Mouse (Mus musculus) limb, embryonic 13.5 days (tissue): Measurements from ENCODE around the gene Camk2n2. TPM values are rescaled to one million over a fixed set of nuclear protein-coding genes. Genes with fewer than 3 reads are reported as not detected.
"Not testable (repeated sequence)": the region's sequence is repeated elsewhere in the genome, so short reads cannot be mapped to it uniquely, and the experiment has no call there.

Experiments
- ATAC-seq: fragments of 200-750 bp; cut with Nextera tagmentation; 2 replicates; pipeline ENCODE4 v1.8.0; 2017; ENCODE audit warnings: low read depth, moderate number of reproducible peaks, moderate TSS enrichment; ENCODE audit not compliant: low FRiP score
- H3K27ac ChIP-seq: fragments of 300-500 bp; sonication (generic); 2 replicates; pipeline ENCODE4 v1.5.1; 2015; ENCODE audit warnings: inconsistent platforms, mild to moderate bottlenecking, moderate library complexity
- H3K27me3 ChIP-seq: fragments of 300-500 bp; sonication (generic); 2 replicates; pipeline ENCODE4 v1.6.1; 2015; ENCODE audit warnings: mild to moderate bottlenecking, inconsistent platforms
- H3K36me3 ChIP-seq: fragments of 300-500 bp; sonication (generic); 2 replicates; pipeline ENCODE4 v1.6.1; 2015; ENCODE audit warnings: inconsistent platforms, mild to moderate bottlenecking, moderate library complexity
- H3K4me1 ChIP-seq: fragments of 300-500 bp; sonication (generic); 2 replicates; pipeline ENCODE4 v1.6.1; 2015; ENCODE audit warnings: inconsistent platforms
- H3K4me2 ChIP-seq: fragments of 300-500 bp; sonication (generic); replicated peaks from 2 replicates; pipeline ENCODE4 v1.6.1; 2015; ENCODE audit warnings: inconsistent platforms, mild to moderate bottlenecking, moderate library complexity
- H3K4me3 ChIP-seq: fragments of 300-500 bp; sonication (generic); 2 replicates; pipeline ENCODE4 v1.5.1; 2015; ENCODE audit warnings: moderate library complexity, mild to moderate bottlenecking, inconsistent platforms
- H3K9ac ChIP-seq: fragments of 300-500 bp; sonication (generic); 2 replicates; pipeline ENCODE4 v1.6.1; 2015; ENCODE audit warnings: mild to moderate bottlenecking, inconsistent platforms
- H3K9me3 ChIP-seq: fragments of 300-500 bp; sonication (generic); 2 replicates; pipeline ENCODE4 v1.6.1; 2016; ENCODE audit warnings: inconsistent platforms
- WGBS: fragments of 180-500 bp; shearing (Covaris S2); methylation state at CpG from one replicate; pipeline ENCODE4 v1.1.7; 2015; 5-methylcytosine and 5-hydroxymethylcytosine counted together
- polyA plus RNA-seq: library from polyadenylated mRNA; unstranded; fragments of >200 nt; fragmentation: Nextera tagmentation; extraction: Ambion mirVana; gene quantifications from 2 replicates; pipeline ENCODE4 v1.2.1, GENCODE M21; 2015

Camk2n2 gene
- 0.92 and 1.2 TPM in 2 replicates for polyA plus RNA-seq

- no peak within 1 kb of the TSS for H3K27ac ChIP-seq
- ATAC-seq: peak; percentile 53
- H3K9ac ChIP-seq: peak within 1 kb of the TSS; percentile 75
- peaks cover 12% of the 10 kb centered on the region for H3K36me3 ChIP-seq
- peaks cover 32% of the 10 kb centered on the region for H3K4me1 ChIP-seq
- under 1% methylated on average over 66 of the region's 92 CpGs for WGBS
- H3K27me3 ChIP-seq: peaks cover 49% of the 10 kb centered on the region
- no peaks in the 10 kb centered on the region for H3K9me3 ChIP-seq
- H3K4me3 ChIP-seq: peak within 1 kb of the TSS; percentile 71
- peak within 1 kb of the TSS; percentile 99 for H3K4me2 ChIP-seq
Measured at GRCm38 (mm10) chr16:20621191-20621990, at the start of gene Camk2n2. TSS of gene Camk2n2 (minus strand) at chr16:20621287.

- no peak for ATAC-seq
- Histone ChIP-seq H3K27ac (no peak overlapping the region), H3K36me3 (peaks cover 11% of the 10 kb centered on the region), H3K4me1 (peaks cover 23% of the 10 kb centered on the region), H3K4me3 (no peak overlapping the region), H3K27me3 (no peaks in the 10 kb centered on the region), H3K9me3 (no peaks in the 10 kb centered on the region), H3K9ac (no peak overlapping the region), H3K4me2 (no peak overlapping the region)
- 88% methylated on average over 3 of the region's 3 CpGs for WGBS
Measured at GRCm38 (mm10) chr16:20670291-20670690, 49.2 kb upstream of the Camk2n2 start.

GRCm38 (mm10) chr16:20668013-20668412 lies 46.9 kb upstream of the Camk2n2 start, which contains the start of gene Eif4g1:
TSS of gene Eif4g1 (plus strand) at chr16:20668313.
- peaks cover 18% of the 10 kb centered on the region for H3K36me3 ChIP-seq
- not testable (repeated sequence) for H3K4me3 ChIP-seq, H3K9ac ChIP-seq, ATAC-seq, H3K27ac ChIP-seq, H3K4me2 ChIP-seq, H3K4me1 ChIP-seq, H3K27me3 ChIP-seq, H3K9me3 ChIP-seq
- 96% methylated on average over 4 of the region's 6 CpGs for WGBS

- no peak for ATAC-seq
- H3K9me3 ChIP-seq: no peaks in the 10 kb centered on the region
- H3K27me3 ChIP-seq: no peaks in the 10 kb centered on the region
- no peak overlapping the region for H3K4me2 ChIP-seq
- no peak overlapping the region for H3K9ac ChIP-seq
- peaks cover 5% of the 10 kb centered on the region for H3K4me1 ChIP-seq
- 92% methylated on average over 4 of the region's 4 CpGs for WGBS
- H3K27ac ChIP-seq: no peak overlapping the region
- no peak overlapping the region for H3K4me3 ChIP-seq
- H3K36me3 ChIP-seq: peaks cover 90% of the 10 kb centered on the region
Measured at GRCm38 (mm10) chr16:20657661-20658060, 36.6 kb upstream of the Camk2n2 start.

- peaks cover 16% of the 10 kb centered on the region for H3K4me1 ChIP-seq
- 53% methylated on average over 2 of the region's 2 CpGs for WGBS
- ATAC-seq: no peak
- peaks cover 47% of the 10 kb centered on the region for H3K36me3 ChIP-seq
- no peaks in the 10 kb centered on the region for H3K27me3 ChIP-seq
- no peak overlapping the region for H3K9ac ChIP-seq
- H3K27ac ChIP-seq: no peak overlapping the region
- H3K4me3 ChIP-seq: no peak overlapping the region
- peak overlapping the region; percentile 97 for H3K4me2 ChIP-seq
- no peaks in the 10 kb centered on the region for H3K9me3 ChIP-seq
Measured at GRCm38 (mm10) chr16:20653315-20653714, 32.2 kb upstream of the Camk2n2 start.

- peaks cover 33% of the 10 kb centered on the region for H3K36me3 ChIP-seq
- peaks cover 16% of the 10 kb centered on the region for H3K4me1 ChIP-seq
- H3K4me3 ChIP-seq: peak overlapping the region; percentile 92
- H3K27ac ChIP-seq: 0 out of 2 replicates have a peak overlapping the region, but pooled peaks have one; percentile 15
- no peaks in the 10 kb centered on the region for H3K9me3 ChIP-seq
- 9% methylated on average over 12 of the region's 12 CpGs for WGBS
- H3K4me2 ChIP-seq: peak overlapping the region; percentile 97
- peak; percentile 13 for ATAC-seq
- H3K9ac ChIP-seq: peak overlapping the region; percentile 92
- H3K27me3 ChIP-seq: no peaks in the 10 kb centered on the region
Measured at GRCm38 (mm10) chr16:20651947-20652310, 30.8 kb upstream of the Camk2n2 start.

GRCm38 (mm10) chr16:20651076-20651946 lies 30.2 kb upstream of the Camk2n2 start, which contains the start of gene Psmd2:
TSS of gene Psmd2 (plus strand) at chr16:20651652.
- H3K9me3 ChIP-seq: no peaks in the 10 kb centered on the region
- H3K4me3 ChIP-seq: peak within 1 kb of the TSS; percentile 92
- ATAC-seq: peak; percentile 96
- H3K27me3 ChIP-seq: no peaks in the 10 kb centered on the region
- H3K27ac ChIP-seq: peak within 1 kb of the TSS; percentile 74
- H3K4me1 ChIP-seq: peaks cover 16% of the 10 kb centered on the region
- H3K4me2 ChIP-seq: peak within 1 kb of the TSS; percentile 97
- H3K36me3 ChIP-seq: peaks cover 27% of the 10 kb centered on the region
- WGBS: 2% methylated on average over 46 of the region's 46 CpGs
- H3K9ac ChIP-seq: peak within 1 kb of the TSS; percentile 92

- Histone ChIP-seq H3K4me3 (no peak overlapping the region), H3K4me2 (no peak overlapping the region), H3K9ac (no peak overlapping the region), H3K4me1 (no peaks in the 10 kb centered on the region), H3K27me3 (no peaks in the 10 kb centered on the region), H3K27ac (no peak overlapping the region), H3K9me3 (no peaks in the 10 kb centered on the region), H3K36me3 (no peaks in the 10 kb centered on the region)
- 87% methylated on average over 7 of the region's 7 CpGs for WGBS
- ATAC-seq: no peak
Measured at GRCm38 (mm10) chr16:20643911-20644310, 22.8 kb upstream of the Camk2n2 start.

- 4% methylated on average over 8 of the region's 8 CpGs for WGBS
Measured at GRCm38 (mm10) chr16:20642161-20642560, 21.1 kb upstream of the Camk2n2 start.

GRCm38 (mm10) chr16:20638367-20638766 lies 17.3 kb upstream of the Camk2n2 start:
- Histone ChIP-seq H3K9ac (no peak overlapping the region), H3K27me3 (no peaks in the 10 kb centered on the region), H3K36me3 (no peaks in the 10 kb centered on the region), H3K4me1 (no peaks in the 10 kb centered on the region), H3K4me3 (no peak overlapping the region), H3K4me2 (no peak overlapping the region), H3K27ac (no peak overlapping the region), H3K9me3 (no peaks in the 10 kb centered on the region)
- WGBS: 73% methylated on average over 8 of the region's 8 CpGs
- no peak for ATAC-seq

More at GRCm38 (mm10) chr16:20642161-20642560, 21.1 kb upstream of the Camk2n2 start:
- no peak overlapping the region for H3K9ac ChIP-seq
- no peak overlapping the region for H3K27ac ChIP-seq
- no peak overlapping the region for H3K4me3 ChIP-seq
- no peaks in the 10 kb centered on the region for H3K27me3 ChIP-seq
- no peak overlapping the region for H3K4me2 ChIP-seq
- no peaks in the 10 kb centered on the region for H3K4me1 ChIP-seq
- H3K36me3 ChIP-seq: no peaks in the 10 kb centered on the region
- H3K9me3 ChIP-seq: no peaks in the 10 kb centered on the region
- no peak for ATAC-seq

GRCm38 (mm10) chr16:20637410-20637809 lies 16.3 kb upstream of the Camk2n2 start:
- no peak overlapping the region for H3K4me3 ChIP-seq
- no peak for ATAC-seq
- H3K9me3 ChIP-seq: no peaks in the 10 kb centered on the region
- H3K4me2 ChIP-seq: no peak overlapping the region
- H3K36me3 ChIP-seq: no peaks in the 10 kb centered on the region
- no peaks in the 10 kb centered on the region for H3K27me3 ChIP-seq
- 76% methylated on average over 8 of the region's 8 CpGs for WGBS
- no peak overlapping the region for H3K27ac ChIP-seq
- no peaks in the 10 kb centered on the region for H3K4me1 ChIP-seq
- no peak overlapping the region for H3K9ac ChIP-seq
